Mouse (Mus musculus) megakaryocyte, adult 5-6 weeks (primary cell): ENCODE measurements around the gene Vmn1r61. TPM values are rescaled to one million over a fixed set of nuclear protein-coding genes. Genes with fewer than 3 reads are reported as not detected.

Source experiments
- ATAC-seq: 2 replicates; pipeline ENCODE4 v1.8.0; 2016; ENCODE audit warnings: mild to moderate bottlenecking, inconsistent platforms; ENCODE audit not compliant: poor library complexity, severe bottlenecking
- total RNA-seq, 2 experiments: library from RNA; stranded (forward) in 1 of 2; stranded (reverse) in 1 of 2; fragments of 153-499, 151-499 nt in 1 of 2; fragments of 221-1000, 200-1000 nt in 1 of 2; gene quantifications; 2 replicates each; pipeline versions ENCODE4 v1.2.3 to v1.2.4; 2015 to 2017

Vmn1r61 gene
- total RNA-seq (2015) (not detected in 2 replicates), total RNA-seq (2017) (not detected in 2 replicates)

- ATAC-seq = no peak
Measured at GRCm38 (mm10) chr7:5613195-5613594, at the start of gene Vmn1r61. Gene Vmn1r61, minus strand, starts transcription at chr7:5613295.

Other genes starting within 250 kb of the Vmn1r61 start
- not detected in 2 replicates for gene Vmn1r58, start 199.9 kb downstream of the Vmn1r61 start, total RNA-seq (2015)
- not detected in 2 replicates for gene Vmn1r58, start 199.9 kb downstream of the Vmn1r61 start, total RNA-seq (2017)
- gene Vmn1r59, start 156.5 kb downstream of the Vmn1r61 start, total RNA-seq (2015) = not detected in 2 replicates
- not detected in 2 replicates for gene Vmn1r59, start 156.5 kb downstream of the Vmn1r61 start, total RNA-seq (2017)
- gene Vmn2r28, start 119.3 kb downstream of the Vmn1r61 start, total RNA-seq (2015) = not detected in 2 replicates
- not detected in 2 replicates for gene Vmn2r28, start 119.3 kb downstream of the Vmn1r61 start, total RNA-seq (2017)
- gene Vmn1r60, start 66.0 kb downstream of the Vmn1r61 start, total RNA-seq (2015) = not detected in 2 replicates
- gene Vmn1r60, start 66.0 kb downstream of the Vmn1r61 start, total RNA-seq (2017) = not detected in 2 replicates
- not detected in 2 replicates for gene Vmn1r62, start 60.3 kb upstream of the Vmn1r61 start, total RNA-seq (2015)
- not detected in 2 replicates for gene Vmn1r62, start 60.3 kb upstream of the Vmn1r61 start, total RNA-seq (2017)
- gene Vmn1r63, start 192.2 kb upstream of the Vmn1r61 start, total RNA-seq (2015) = not detected in 2 replicates
- gene Vmn1r63, start 192.2 kb upstream of the Vmn1r61 start, total RNA-seq (2017) = not detected in 2 replicates